Mouse (Mus musculus): ENCODE results near the gene Hyal1.

The Hyal1 gene

GRCm38 (mm10) chr9:107594281-107595062 lies 17.7 kb downstream of the Hyal1 start:
- 80% methylated on average over 8 of the region's 8 CpGs for WGBS

- 77% methylated on average over 11 of the region's 11 CpGs for WGBS
These were observed 20.2 kb downstream of the Hyal1 start for GRCm38 (mm10) chr9:107596619-107597569.

- WGBS: 87% methylated on average over 5 of the region's 5 CpGs
These were observed 21.7 kb downstream of the Hyal1 start for GRCm38 (mm10) chr9:107598385-107598784.

- 93% methylated on average over 9 of the region's 9 CpGs for WGBS
These were observed 22.7 kb downstream of the Hyal1 start for GRCm38 (mm10) chr9:107599433-107599832.

- 84% methylated on average over 14 of the region's 14 CpGs for WGBS
These were observed 23.1 kb downstream of the Hyal1 start for GRCm38 (mm10) chr9:107599842-107600241.

GRCm38 (mm10) chr9:107600745-107601144 lies 24.0 kb downstream of the Hyal1 start:
- 80% methylated on average over 12 of the region's 12 CpGs for WGBS

- WGBS: 84% methylated on average over 11 of the region's 11 CpGs
These were observed 24.5 kb downstream of the Hyal1 start for GRCm38 (mm10) chr9:107601275-107601674.

GRCm38 (mm10) chr9:107602068-107602648 lies 25.4 kb downstream of the Hyal1 start:
- 8% methylated on average over 10 of the region's 10 CpGs for WGBS

GRCm38 (mm10) chr9:107603251-107603650 lies 26.5 kb downstream of the Hyal1 start:
- WGBS: 88% methylated on average over 6 of the region's 6 CpGs

- WGBS: 74% methylated on average over 23 of the region's 23 CpGs
These were observed 28.4 kb downstream of the Hyal1 start for GRCm38 (mm10) chr9:107605041-107605661.

- WGBS: 67% methylated on average over 9 of the region's 9 CpGs
These were observed 29.9 kb downstream of the Hyal1 start for GRCm38 (mm10) chr9:107606591-107606990.

- 95% methylated on average over 2 of the region's 2 CpGs for WGBS
These were observed 30.3 kb downstream of the Hyal1 start for GRCm38 (mm10) chr9:107607036-107607435.

- 76% methylated on average over 9 of the region's 9 CpGs for WGBS
These were observed 31.0 kb downstream of the Hyal1 start for GRCm38 (mm10) chr9:107607653-107608245.

- 53% methylated on average over 12 of the region's 12 CpGs for WGBS
These were observed 32.2 kb downstream of the Hyal1 start, which contains the start of gene Sema3b for GRCm38 (mm10) chr9:107608741-107609432. Sema3b (minus strand) TSS chr9:107609229.

- 77% methylated on average over 4 of the region's 4 CpGs for WGBS
These were observed 32.7 kb downstream of the Hyal1 start for GRCm38 (mm10) chr9:107609433-107609830.

GRCm38 (mm10) chr9:107611456-107612190 lies 34.9 kb downstream of the Hyal1 start:
- 24% methylated on average over 6 of the region's 6 CpGs for WGBS

- WGBS: 1% methylated on average over 48 of the region's 48 CpGs
These were observed 35.6 kb downstream of the Hyal1 start for GRCm38 (mm10) chr9:107612191-107612944.

- WGBS: 7% methylated on average over 12 of the region's 12 CpGs
These were observed 36.3 kb downstream of the Hyal1 start for GRCm38 (mm10) chr9:107612945-107613569.

- 71% methylated on average over 4 of the region's 4 CpGs for WGBS
These were observed 38.3 kb downstream of the Hyal1 start for GRCm38 (mm10) chr9:107615035-107615434.
